Mouse (Mus musculus) spleen, postnatal 36 days (tissue): ENCODE data around the gene Ankle1.
A peak's percentile ranks its signal among the peaks of the same experiment; 100 is the strongest.
"Not testable (repeated sequence)": the region's sequence is repeated elsewhere in the genome, so short reads cannot be mapped to it uniquely, and the experiment has no call there.

Source experiments
- DNase-seq, 2 experiments: peaks; one replicate each; pipeline ENCODE4 v3.0.0; 2022; ENCODE audit warnings: low spot score in 2 of 2, mixed read lengths in 1 of 2

The Ankle1 gene

DNA sequence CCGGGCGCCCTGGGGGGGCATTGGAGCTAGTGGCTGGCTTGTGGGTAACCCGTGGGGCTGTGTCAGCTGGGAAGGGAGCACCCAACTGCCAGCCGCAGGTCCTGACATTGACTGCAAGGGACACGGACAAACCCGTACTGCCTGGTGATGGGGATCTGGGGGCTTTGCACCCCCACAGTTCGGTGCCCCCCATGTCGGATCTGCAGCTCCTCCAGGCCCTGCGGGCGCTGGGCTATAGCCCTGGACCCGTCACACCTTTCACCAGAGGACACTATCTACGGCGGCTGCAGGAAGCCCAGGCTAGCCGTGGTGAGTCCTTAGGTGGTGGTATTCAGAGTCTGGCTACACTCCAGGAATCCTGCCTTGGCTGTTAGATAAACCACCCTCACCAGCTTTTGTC lies 1.6 kb downstream of the Ankle1 start:
- DNase-seq: no peak

DNA sequence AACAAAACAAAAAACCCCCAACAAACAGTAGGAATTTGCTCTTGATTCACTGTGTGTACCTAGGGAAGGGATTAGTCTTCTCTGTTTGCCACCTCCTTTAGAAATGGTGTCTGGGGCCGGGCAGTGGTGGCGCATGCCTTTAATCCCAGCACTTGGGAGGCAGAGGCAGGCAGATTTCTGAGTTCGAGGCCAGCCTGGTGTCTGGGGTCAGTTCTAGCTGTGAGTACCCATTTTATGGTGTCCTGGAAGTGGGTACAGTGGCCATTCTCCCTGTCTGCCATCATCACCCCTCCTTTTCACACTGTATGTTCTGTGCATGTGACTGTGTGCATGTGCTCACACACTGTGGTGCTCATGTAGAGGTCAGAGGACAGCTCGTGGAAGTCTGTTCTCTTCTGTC lies 2.4 kb downstream of the Ankle1 start:
- no peak for DNase-seq

DNA sequence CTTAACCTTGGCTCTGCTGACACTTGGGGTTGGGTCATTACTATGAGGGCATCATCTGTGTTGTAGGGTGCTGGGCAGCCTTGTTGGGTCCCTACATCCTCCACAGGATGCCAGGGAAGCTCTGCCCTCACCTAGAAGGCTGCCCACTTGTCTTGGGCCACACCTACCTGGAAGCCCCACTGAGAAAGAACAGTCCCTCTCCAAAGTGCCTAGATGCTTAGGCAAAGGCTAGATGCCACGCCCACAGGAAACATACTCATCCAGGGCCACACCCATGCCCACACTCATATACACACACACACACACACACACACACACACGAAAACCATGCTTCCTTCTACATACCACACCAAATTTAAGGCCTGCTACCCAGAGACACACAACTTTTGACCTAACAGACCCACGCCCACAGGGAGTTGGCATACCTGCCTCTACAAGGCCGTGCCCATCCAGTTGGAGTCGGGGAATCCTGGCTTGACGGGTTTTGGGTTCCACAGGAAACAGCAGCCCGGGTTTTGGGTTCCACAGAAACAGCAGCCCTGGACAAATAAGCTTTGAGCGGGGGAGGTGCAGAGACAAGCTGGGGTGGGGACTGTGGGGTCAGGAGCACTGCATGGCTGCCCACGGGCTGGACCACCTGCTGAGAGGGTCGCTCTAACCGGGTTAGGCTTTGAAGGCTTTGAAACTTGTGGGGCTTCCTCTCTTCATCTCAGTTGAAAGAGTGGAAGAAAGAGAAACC lies 5.9 kb downstream of the Ankle1 start:
- DNase-seq: no peak

DNA sequence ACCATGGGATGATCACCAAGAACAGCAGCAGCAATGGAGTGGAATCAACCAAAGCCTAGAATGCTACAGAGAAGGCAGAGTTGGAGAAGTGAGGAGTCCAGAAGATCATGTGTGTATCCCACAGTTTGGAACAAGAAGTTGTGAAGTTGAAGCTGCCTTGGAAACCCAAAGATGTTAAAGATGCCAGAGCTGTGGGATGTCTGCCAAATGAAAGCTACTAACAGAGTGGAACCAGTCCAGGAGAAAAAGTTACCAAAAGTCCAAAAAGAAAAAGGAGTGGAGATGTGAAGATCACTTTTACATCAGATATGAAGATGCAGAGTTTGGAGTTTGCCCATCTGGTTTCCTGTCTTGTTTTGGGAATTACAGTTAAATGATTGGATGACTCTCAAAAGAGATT lies 16.3 kb downstream of the Ankle1 start:
- DNase-seq: no peak

DNA sequence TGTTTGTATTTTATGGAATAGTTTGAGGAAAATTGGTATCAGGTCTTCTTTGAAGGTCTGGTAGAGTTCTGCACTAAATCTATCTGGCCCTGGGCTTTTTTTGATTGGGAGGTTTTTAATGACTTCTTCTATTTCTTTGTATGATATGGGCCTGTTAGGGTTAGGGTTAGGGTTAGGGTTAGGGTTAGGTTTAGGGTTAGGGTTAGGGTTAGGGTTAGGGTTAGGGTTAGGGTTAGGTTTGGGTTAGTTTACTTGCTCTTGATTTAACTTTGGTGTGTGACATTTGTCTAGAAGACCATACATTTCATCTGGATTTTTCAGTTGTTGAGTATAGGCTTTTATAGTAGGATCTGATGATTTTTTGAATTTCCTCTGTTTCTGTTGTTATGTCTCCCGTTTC lies 27.1 kb downstream of the Ankle1 start:
- DNase-seq: not testable (repeated sequence)

DNA sequence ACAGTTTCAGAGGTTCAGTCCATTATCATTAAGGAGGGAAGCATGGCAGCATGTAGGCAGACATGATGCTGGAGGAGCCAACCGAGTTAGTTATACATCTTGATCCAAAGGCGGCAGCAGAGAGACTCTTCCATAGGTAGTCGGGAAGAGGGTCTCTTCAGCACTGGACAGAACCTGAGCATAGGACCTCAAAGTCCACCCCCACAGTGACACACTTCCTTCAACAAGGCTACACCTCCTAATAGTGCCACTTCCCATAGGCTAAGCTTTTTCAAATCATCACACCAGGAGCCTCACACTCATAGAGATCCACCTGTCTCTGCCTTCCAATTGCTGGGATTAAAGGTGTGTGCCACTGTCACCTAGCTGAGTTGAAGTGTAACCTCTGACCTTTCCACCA lies 31.2 kb downstream of the Ankle1 start:
- DNase-seq: no peak

DNA sequence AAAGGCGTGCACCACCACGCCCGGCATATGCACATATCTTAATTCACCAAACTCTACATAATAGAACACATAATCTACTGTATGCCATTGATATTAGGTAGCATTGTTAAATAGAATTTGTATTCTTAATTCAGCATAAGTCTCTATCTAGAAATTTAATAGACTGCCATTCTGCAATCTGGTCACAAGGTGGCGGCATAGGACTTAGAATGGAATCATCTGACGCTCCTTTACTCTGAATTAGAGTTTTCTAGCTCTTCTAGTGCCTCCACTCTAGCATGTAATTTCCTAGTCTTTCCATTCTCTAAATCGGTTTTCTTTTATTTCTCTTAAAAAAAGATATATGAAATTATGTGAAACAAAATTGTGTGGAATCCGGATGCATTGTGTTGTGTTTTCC lies 35.6 kb downstream of the Ankle1 start:
- DNase-seq: peak; percentile 35 to 56

DNA sequence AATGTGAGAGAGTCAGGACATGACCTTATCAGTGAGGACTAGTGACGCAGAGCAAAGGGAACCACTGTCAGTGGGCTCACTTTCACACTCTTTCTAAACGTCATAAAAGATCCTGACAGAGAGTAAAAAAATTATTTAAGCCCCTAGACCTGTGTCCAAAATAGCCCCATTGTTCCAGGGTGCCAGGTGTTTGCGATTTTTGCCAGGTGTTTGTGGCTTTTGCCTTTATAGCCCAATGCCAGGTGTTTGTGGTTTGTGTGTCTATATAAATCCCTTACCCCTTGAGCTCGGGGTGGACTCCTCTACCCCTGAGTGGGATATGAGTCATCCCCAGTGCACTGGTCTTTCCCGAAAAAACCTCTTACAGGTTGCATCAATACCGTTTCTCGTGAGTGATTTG lies 39.3 kb downstream of the Ankle1 start:
- DNase-seq: no peak

DNA sequence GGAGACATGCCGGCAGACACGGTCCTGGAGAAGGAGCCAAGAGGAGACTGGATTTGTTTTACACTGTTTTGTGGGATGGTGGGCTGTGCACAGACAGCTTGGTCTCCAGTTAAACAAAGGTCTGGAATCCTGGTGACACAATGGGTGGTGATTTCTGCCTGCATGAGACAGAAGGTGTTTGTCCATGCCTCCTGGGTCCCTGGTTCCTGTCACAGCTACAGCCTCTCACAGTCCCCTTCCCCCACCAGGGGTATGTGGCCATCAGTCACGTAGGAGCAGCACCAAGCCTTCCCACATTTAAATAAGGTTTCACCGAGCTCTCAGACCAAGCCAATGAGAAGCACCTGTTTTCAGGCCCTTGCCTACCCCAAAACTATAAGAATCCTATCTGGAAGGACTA lies 45.5 kb downstream of the Ankle1 start:
- no peak for DNase-seq

DNA sequence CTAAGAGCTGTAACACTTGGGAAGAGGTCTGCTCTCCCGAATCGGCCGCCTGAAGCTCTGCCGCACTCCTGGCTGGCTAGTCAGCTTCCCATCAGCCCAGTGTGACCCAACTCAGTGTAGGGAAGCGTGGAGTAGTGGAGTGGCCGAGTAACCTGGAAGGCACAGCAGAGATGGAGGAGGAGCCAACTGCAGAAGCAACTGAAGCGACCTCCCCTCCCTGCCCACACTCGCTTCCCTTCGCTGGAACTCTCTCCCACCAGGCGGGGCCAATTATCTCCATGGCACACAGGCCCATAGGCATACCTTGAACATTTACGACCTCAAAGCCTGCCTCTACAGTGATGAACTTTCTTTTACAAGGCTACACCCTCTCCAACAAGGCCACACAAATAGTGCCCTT lies 46.0 kb downstream of the Ankle1 start:
- DNase-seq: no peak

DNA sequence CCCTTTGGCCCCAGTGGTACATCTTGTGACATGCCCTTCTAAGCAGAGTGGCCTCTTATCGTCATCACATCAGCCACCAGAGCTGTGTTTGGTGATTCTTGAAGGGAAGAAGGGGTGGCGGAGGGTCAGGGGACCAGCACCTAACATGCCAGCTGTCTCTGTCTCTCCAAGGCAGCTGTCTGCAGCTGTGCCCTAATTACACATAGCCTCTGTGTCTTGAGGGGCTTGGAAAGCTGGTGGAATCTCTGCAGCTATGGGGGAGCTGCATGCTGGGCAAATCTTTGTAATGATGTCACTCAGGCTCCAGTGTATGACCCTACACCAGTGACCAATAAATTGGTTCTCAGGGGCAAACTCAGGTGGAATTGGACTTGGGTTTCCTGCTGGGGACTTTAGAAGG lies 46.9 kb downstream of the Ankle1 start:
- DNase-seq: no peak

DNA sequence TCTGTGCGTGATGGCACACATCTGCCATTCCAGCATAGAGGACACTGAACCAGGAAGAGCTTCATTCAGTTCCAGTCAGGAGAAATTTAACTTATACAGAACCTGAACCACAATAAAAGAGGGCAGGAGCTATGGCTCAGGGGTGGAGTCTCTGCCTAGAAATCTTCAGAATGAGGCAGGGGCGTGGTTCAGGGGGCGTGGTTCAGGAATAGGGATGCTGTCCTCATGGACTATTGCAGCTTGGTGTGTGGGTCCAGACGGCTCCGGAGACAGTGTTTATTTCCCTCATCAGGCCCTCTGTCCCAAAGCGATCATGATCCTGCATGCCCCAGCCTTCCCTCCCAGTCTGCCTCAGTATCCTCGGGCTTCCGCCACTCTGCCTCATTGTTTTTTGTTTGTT lies 48.9 kb downstream of the Ankle1 start:
- no peak for DNase-seq

DNA sequence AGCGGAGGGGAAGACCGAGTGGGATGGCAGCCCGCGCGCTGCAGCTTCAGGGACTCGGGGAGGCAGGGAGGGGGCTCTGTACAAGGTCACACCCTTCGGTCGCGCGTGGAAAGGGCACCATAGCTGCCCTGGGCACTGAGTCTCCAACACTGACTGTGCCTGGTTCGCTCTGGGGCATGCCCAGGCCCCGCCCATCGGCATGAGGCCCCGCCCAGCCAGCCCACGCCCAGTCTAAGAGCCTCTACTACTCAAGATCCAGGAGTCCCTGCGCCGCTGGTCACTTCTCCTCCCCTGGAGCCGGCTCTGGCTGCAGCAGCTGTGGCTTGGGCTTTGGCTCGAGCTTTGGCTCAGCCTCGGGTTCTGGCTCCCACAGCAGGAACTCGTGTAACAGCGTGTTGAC lies 51.1 kb downstream of the Ankle1 start:
- DNase-seq: no peak

DNA sequence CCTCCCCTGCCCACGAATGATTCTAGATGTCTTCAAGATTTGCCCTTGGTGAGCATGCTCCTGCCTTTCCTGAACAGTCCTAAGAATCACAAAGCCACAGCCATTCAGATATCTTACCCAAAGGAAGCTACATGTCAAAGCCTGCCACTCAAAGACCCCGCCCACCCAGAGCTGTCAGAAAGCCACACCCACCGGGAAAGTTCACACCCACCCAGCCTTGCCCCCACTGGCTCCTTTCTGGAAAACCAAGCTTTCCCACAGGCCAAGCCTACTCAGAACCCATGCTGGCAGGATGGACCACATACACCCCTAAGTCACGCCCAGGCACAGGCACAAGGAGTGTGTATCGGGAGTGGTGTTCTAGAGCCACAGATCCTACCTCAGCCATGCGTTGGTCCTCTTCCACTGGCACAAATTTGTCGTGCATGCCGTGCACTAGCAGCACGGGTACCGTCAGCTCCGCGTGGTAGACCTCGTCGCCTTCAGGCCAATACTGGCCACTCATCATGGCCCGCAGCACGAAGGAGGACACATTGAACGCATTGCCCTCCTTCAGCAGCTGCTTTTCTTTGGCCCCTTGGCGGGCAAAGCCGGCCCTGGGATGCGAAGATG lies 52.0 kb downstream of the Ankle1 start:
- no peak for DNase-seq
